Mouse (Mus musculus) stomach, embryonic 14.5 days (tissue): ENCODE data around the gene Mlc1. TPM values are rescaled to one million over a fixed set of nuclear protein-coding genes. Genes with fewer than 3 reads are reported as not detected.
A peak's percentile ranks its signal among the peaks of the same experiment; 100 is the strongest.

Experiments used
- ATAC-seq: fragments of 200-750 bp; cut with Nextera tagmentation; 2 replicates; pipeline ENCODE4 v1.8.0; 2017; ENCODE audit warnings: low read depth, moderate TSS enrichment; ENCODE audit not compliant: insufficient number of reproducible peaks, insufficient read depth, low FRiP score
- H3K27ac ChIP-seq: fragments of 300-500 bp; sonication (generic); 2 replicates; pipeline ENCODE4 v1.5.1; 2014; ENCODE audit warnings: mild to moderate bottlenecking, low read length, moderate library complexity, mixed read lengths
- H3K27me3 ChIP-seq: fragments of 300-500 bp; sonication (generic); 2 replicates; pipeline ENCODE4 v1.6.1; 2014; ENCODE audit warnings: low read length, control low read depth, mixed read lengths; ENCODE audit not compliant: control insufficient read depth, insufficient read depth
- H3K36me3 ChIP-seq: fragments of 300-500 bp; sonication (generic); 2 replicates; pipeline ENCODE4 v1.6.1; 2014; ENCODE audit warnings: mild to moderate bottlenecking, control low read depth, low read length, moderate library complexity, mixed read lengths; ENCODE audit not compliant: control insufficient read depth, insufficient read depth
- H3K4me1 ChIP-seq: fragments of 300-500 bp; sonication (generic); 2 replicates; pipeline ENCODE4 v1.6.1; 2014; ENCODE audit warnings: low read length, control low read depth, mixed read lengths; ENCODE audit not compliant: control insufficient read depth, insufficient read depth
- H3K4me2 ChIP-seq: fragments of 300-500 bp; sonication (generic); replicated peaks from 2 replicates; pipeline ENCODE4 v1.6.1; 2014; ENCODE audit warnings: low read depth, low read length, control low read depth
- H3K4me3 ChIP-seq: fragments of 300-500 bp; sonication (generic); 2 replicates; pipeline ENCODE4 v1.5.1; 2014; ENCODE audit warnings: low read depth, low read length, control low read depth
- H3K9ac ChIP-seq: fragments of 300-500 bp; sonication (generic); replicated peaks from 2 replicates; pipeline ENCODE4 v1.6.1; 2014; ENCODE audit warnings: low read depth, mild to moderate bottlenecking, control low read depth, low read length, moderate library complexity, mixed read lengths
- H3K9me3 ChIP-seq: fragments of 300-500 bp; sonication (generic); 2 replicates; pipeline ENCODE4 v1.6.1; 2016; ENCODE audit warnings: low read depth, low read length, control low read depth; ENCODE audit not compliant: control insufficient read depth
- WGBS: fragments of 180-500 bp; shearing (Covaris S2); extraction: QIAGEN DNeasy Blood & Tissue Kit; methylation state at CpG from one replicate; pipeline ENCODE4 v1.1.7; 2014; 5-methylcytosine and 5-hydroxymethylcytosine counted together
- polyA plus RNA-seq: library from polyadenylated mRNA; unstranded; fragments of >200 nt; fragmentation: Nextera tagmentation; extraction: Ambion mirVana; gene quantifications from 2 replicates; pipeline ENCODE4 v1.2.1, GENCODE M21; 2014

Gene Mlc1
- polyA plus RNA-seq, 1 experiment from 2014 or later, result not detected

DNA sequence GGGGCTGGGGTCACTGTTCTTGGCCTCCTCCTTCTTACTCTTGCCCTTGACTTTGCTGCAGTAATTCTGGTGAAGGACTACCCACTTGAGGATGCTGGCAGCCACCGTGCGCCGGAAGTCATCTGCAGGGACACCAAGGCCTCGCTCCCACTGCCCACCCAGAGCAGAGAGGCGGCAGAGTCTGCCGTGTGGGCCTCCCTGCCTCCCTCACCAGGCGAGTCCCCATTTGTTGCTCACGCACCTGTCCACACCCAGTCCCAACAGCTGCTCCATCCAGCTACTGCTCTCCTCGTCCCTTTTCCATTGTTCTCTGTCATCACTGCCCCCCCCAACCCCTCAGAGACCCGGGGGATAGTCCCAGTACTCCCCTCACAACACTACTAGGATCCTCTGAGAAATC is 46.1 kb downstream of the Mlc1 start:
- H3K9ac ChIP-seq, result no peak overlapping the region
- no peak overlapping the region for H3K27ac ChIP-seq
- H3K4me2 ChIP-seq, result no peak overlapping the region
- no peaks in the 10 kb centered on the region for H3K27me3 ChIP-seq
- H3K4me3 ChIP-seq, result no peak overlapping the region
- 81% methylated on average over 10 of the region's 10 CpGs for WGBS
- no peak for ATAC-seq
- H3K9me3 ChIP-seq, result no peaks in the 10 kb centered on the region
- no peaks in the 10 kb centered on the region for H3K36me3 ChIP-seq
- no peaks in the 10 kb centered on the region for H3K4me1 ChIP-seq

DNA sequence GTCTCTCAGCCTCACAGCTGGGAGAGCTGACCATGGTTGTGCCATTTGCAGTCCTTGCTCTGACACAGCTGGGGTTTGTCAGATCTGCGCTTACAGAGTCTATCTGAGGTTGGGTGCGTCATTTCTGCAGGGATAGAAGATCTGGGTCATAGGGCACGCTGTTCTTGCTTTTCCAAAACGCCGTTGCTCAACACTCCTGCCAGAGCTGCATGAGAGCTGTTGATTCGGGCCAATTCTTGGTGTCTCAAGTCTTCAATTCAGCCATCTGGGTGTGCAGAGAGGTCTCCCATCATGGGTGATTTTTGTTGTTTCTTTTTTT is 56.9 kb downstream of the Mlc1 start:
- no peak overlapping the region for H3K4me3 ChIP-seq
- 51% methylated on average over 6 of the region's 6 CpGs for WGBS
- no peak overlapping the region for H3K4me2 ChIP-seq
- no peak overlapping the region for H3K9ac ChIP-seq
- no peaks in the 10 kb centered on the region for H3K36me3 ChIP-seq
- H3K27me3 ChIP-seq, result no peaks in the 10 kb centered on the region
- no peaks in the 10 kb centered on the region for H3K4me1 ChIP-seq
- no peak overlapping the region for H3K27ac ChIP-seq
- H3K9me3 ChIP-seq, result no peaks in the 10 kb centered on the region
- no peak; the same call in 1 of the 2 replicates for ATAC-seq

DNA sequence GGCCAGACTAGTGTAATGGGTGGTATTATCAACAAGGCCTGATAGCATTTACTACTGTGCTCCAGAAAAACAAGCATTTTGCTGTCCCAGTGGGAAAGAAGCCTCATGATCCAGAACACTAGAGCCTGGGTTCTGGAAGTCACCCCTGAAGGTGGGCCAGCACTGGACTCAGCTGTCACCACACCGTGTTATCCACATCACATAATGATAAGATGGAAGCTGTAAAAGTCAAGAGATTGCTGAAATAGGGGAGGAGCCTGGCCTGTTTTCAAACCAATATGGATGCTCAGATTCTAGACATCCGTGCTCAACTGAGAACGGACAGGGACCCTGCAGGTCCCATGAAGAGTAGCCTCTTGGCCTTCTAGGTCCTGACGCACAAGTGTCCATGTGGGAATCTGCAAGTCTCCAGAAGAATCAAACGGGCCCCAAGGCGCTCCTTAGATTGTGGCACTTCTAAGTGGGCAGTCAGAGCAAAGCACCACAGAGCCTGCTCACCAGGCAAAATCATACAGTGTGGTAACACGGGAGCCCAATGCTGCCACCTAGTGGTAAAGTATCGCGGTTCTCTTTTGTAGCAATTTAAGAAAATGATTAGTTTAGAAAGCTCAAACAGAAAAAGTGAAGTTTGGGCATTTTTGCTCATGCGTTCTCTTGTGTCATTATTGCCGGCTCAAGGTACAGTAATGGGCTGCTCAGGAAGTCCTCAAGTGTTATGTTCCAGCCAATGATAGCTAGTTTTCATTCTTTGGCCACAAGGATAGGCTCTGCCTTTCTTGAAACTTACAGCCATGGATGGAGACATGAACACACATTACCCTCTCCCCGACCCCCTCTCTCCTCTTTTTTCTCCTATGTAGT is 57.4 kb downstream of the Mlc1 start:
- H3K4me1 ChIP-seq, result no peaks in the 10 kb centered on the region
- no peak overlapping the region for H3K27ac ChIP-seq
- no peaks in the 10 kb centered on the region for H3K27me3 ChIP-seq
- 27% methylated on average over 12 of the region's 12 CpGs for WGBS
- H3K4me2 ChIP-seq, result no peak overlapping the region
- no peaks in the 10 kb centered on the region for H3K36me3 ChIP-seq
- no peak overlapping the region for H3K9ac ChIP-seq
- H3K4me3 ChIP-seq, result no peak overlapping the region
- peak; percentile 56; the same call in 1 of the 2 replicates for ATAC-seq
- no peaks in the 10 kb centered on the region for H3K9me3 ChIP-seq

DNA sequence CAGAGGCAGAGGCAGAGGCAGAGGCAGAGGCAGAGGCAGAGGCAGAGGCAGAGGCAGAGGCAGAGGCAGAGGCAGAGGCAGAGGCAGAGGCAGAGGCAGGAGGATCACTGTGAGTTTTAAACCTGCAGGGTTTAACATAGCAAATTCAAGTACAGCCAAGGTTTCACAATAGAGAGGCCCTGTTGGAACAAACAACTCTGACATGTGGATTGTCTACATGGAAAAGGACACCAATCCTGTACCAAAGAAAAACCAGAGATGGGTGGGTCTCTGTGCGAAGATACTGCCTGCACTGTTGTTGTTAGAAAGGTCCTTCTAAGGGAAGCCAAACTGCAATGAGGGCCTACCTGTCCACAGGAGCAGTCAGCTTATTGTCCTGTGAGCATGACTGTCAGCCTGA is 58.7 kb downstream of the Mlc1 start:
- H3K4me3 ChIP-seq, result no peak overlapping the region
- 93% methylated on average over 1 of the region's 1 CpGs for WGBS
- no peak overlapping the region for H3K9ac ChIP-seq
- no peaks in the 10 kb centered on the region for H3K4me1 ChIP-seq
- no peaks in the 10 kb centered on the region for H3K36me3 ChIP-seq
- H3K27me3 ChIP-seq, result no peaks in the 10 kb centered on the region
- ATAC-seq, result no peak
- H3K9me3 ChIP-seq, result no peaks in the 10 kb centered on the region
- no peak overlapping the region for H3K4me2 ChIP-seq
- no peak overlapping the region for H3K27ac ChIP-seq

DNA sequence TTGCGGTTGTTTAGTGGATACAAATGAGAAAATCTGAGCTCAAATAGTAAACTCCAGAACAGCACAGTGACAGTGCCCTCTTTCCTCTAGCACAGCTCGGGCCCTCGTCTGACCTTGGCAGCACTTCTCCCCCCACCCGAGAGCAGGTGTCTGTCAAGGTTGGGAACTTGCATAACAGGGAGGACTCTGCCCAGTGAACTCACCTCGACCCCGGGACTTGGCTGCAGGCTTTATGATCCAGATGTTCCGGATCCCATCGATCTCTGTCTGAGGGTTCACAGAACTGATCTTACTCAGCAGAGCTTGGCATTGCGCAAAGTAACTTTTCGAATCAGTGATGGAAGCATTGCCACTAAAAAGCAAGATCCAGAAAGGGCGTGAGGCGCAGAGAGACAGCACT is 59.5 kb downstream of the Mlc1 start:
- whole genome bisulfite sequencing, result 63% methylated on average over 12 of the region's 12 CpGs
- no peak for ATAC-seq
- H3K27me3 ChIP-seq, result no peaks in the 10 kb centered on the region

DNA sequence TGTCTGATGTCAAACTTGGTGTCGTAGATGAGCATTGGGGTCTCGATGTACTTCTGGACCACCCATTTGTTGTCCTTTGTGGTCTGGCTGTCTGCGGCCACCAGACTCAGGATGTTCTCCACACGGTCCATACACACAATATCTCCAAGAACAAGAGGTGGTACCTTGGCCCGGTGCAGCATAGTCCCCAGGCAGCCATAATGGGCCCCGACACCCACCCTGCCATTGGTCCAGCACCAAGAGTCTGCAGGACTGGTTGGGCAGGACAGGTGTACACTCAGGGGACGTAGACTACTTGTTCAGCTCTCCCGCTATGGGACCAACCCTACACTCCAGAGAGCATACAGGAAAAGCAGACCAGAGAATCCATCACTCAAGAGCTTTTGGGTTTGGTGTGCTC is 61.7 kb downstream of the Mlc1 start:
- ATAC-seq, result no peak
- H3K4me3 ChIP-seq, result no peak overlapping the region
- H3K36me3 ChIP-seq, result no peaks in the 10 kb centered on the region
- no peaks in the 10 kb centered on the region for H3K9me3 ChIP-seq
- no peaks in the 10 kb centered on the region for H3K4me1 ChIP-seq
- no peak overlapping the region for H3K9ac ChIP-seq
- no peak overlapping the region for H3K4me2 ChIP-seq
- no peak overlapping the region for H3K27ac ChIP-seq
- WGBS, result 91% methylated on average over 8 of the region's 8 CpGs
- H3K27me3 ChIP-seq, result no peaks in the 10 kb centered on the region

More for the DNA sequence above, 59.5 kb downstream of the Mlc1 start:
- Histone ChIP-seq H3K27ac (no peak overlapping the region), H3K4me2 (no peak overlapping the region), H3K9me3 (no peaks in the 10 kb centered on the region), H3K4me3 (no peak overlapping the region), H3K9ac (no peak overlapping the region), H3K4me1 (no peaks in the 10 kb centered on the region), H3K36me3 (no peaks in the 10 kb centered on the region)

DNA sequence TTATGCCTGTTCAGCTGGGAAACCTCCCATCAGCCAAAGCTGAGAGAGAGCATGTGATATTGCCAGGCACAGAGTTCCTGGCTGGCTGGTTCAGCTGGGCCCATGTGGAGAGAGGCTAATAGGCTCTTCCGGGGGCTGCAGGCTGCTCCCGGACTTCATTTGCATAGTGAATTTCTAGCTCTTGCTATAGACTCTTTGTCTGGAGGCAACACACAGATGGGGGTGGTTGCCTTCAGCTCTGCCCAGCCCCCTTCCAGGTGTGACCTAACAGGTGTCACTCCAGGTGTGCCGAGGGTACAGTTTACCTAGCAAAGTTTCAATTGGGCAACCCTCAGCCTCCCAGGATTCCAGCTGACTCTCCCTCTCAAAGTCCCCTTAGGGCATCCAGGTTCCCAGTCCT is 62.4 kb downstream of the Mlc1 start:
- Histone ChIP-seq H3K36me3 (no peaks in the 10 kb centered on the region), H3K27me3 (no peaks in the 10 kb centered on the region), H3K27ac (no peak overlapping the region), H3K4me3 (no peak overlapping the region), H3K4me1 (no peaks in the 10 kb centered on the region), H3K4me2 (no peak overlapping the region), H3K9me3 (no peaks in the 10 kb centered on the region), H3K9ac (no peak overlapping the region)
- ATAC-seq, result 0 out of 2 replicates have a peak, but pooled peaks have one; percentile 33
- WGBS, result 47% methylated on average over 3 of the region's 3 CpGs

DNA sequence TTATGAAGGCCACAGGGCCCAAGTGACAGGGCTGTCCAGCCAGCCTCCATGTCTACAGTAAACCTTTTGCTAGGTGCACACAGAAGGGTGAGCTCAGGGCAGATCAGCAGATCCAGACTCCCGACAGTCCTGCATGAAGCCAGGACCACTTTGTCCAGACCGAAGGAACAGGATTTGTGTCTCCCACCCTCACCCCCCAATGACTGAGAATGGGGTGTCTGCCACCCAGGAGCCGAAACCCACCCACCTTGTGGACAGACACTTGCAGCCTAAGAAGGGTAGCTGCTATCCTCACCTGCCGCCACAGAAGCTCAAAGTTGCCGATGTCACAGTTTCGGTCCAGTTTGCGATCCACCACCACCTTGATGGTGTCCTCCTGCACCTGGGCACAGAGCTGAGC is 63.8 kb downstream of the Mlc1 start:
- WGBS, result 90% methylated on average over 7 of the region's 7 CpGs
- ATAC-seq, result no peak

DNA sequence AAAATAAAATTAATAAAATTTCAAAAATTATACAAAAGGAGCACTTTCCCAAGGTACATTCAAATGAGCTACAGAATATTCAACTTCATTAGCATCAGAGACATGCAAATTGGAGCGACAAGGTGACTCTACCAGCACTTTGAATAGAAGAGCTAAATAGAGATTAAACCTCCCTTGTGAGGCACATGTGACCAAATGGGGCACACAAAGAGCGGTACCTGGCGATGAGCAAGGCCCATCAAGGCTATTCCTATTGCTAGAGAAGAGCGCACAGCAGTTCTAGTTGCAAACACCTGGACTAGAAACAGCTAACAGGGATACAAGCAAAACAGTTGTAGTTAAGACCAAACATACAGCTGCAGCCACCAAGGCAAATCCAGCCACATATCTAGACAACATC is 72.5 kb downstream of the Mlc1 start:
- no peak overlapping the region for H3K4me3 ChIP-seq
- H3K9ac ChIP-seq, result no peak overlapping the region
- no peaks in the 10 kb centered on the region for H3K4me1 ChIP-seq
- no peak overlapping the region for H3K27ac ChIP-seq
- H3K9me3 ChIP-seq, result no peaks in the 10 kb centered on the region
- ATAC-seq, result no peak
- no peaks in the 10 kb centered on the region for H3K27me3 ChIP-seq
- no peaks in the 10 kb centered on the region for H3K36me3 ChIP-seq
- WGBS, result 69% methylated on average over 4 of the region's 4 CpGs
- H3K4me2 ChIP-seq, result no peak overlapping the region

More for the DNA sequence above, 63.8 kb downstream of the Mlc1 start:
- no peak overlapping the region for H3K27ac ChIP-seq
- no peaks in the 10 kb centered on the region for H3K27me3 ChIP-seq
- H3K9me3 ChIP-seq, result no peaks in the 10 kb centered on the region
- no peaks in the 10 kb centered on the region for H3K36me3 ChIP-seq
- H3K9ac ChIP-seq, result no peak overlapping the region
- no peak overlapping the region for H3K4me2 ChIP-seq
- no peaks in the 10 kb centered on the region for H3K4me1 ChIP-seq
- no peak overlapping the region for H3K4me3 ChIP-seq
